Mouse (Mus musculus) megakaryocyte-erythroid progenitor cell, adult 5 weeks (primary cell): ENCODE measurements around the gene Mfn2. TPM values are rescaled to one million over a fixed set of nuclear protein-coding genes. Genes with fewer than 3 reads are reported as not detected.

Experiments used
- polyA plus RNA-seq: library from polyadenylated mRNA; stranded (reverse); fragments of >175 nt; gene quantifications from 2 replicates; pipeline ENCODE4 v1.2.3, GENCODE M21; 2012

Gene Mfn2
- polyA plus RNA-seq: 23.8 and 25.0 TPM in 2 replicates

GRCm38 (mm10) chr4:147904313-147905089 is at the start of gene Mfn2:
Mfn2 (minus strand) TSS chr4:147904704.

GRCm38 (mm10) chr4:147940576-147941044 is 36.1 kb upstream of the Mfn2 start, which contains the start of gene 2510039O18Rik:
2510039O18Rik (plus strand) TSS chr4:147940895.

GRCm38 (mm10) chr4:147936331-147936954 is 31.9 kb upstream of the Mfn2 start, which contains the start of gene Plod1:
Plod1 (minus strand) TSS chr4:147936767.

GRCm38 (mm10) chr4:147868450-147869031 is 36.0 kb downstream of the Mfn2 start, which contains the start of the genes Miip and Fv1:
Miip (minus strand) TSS chr4:147868816.
Fv1 (plus strand) TSS chr4:147868979.

GRCm38 (mm10) chr4:147847614-147848583 is 56.6 kb downstream of the Mfn2 start, which contains the start of gene Zfp933:
Zfp933 (minus strand) TSS chr4:147848366.

Other genes starting within 250 kb of the Mfn2 start
- not detected in 2 replicates for gene Zfp534, start 202.2 kb downstream of the Mfn2 start, polyA plus RNA-seq
- gene Zfp984, start 94.9 kb downstream of the Mfn2 start, polyA plus RNA-seq: 0.87 and 1.5 TPM in 2 replicates
- gene Zfp933, start 56.3 kb downstream of the Mfn2 start, polyA plus RNA-seq: 0.10 and 0.19 TPM in 2 replicates
- gene Miip, start 35.9 kb downstream of the Mfn2 start, polyA plus RNA-seq: 74.9 and 75.5 TPM in 2 replicates
- 0.31 and 0.38 TPM in 2 replicates for gene Fv1, start 35.7 kb downstream of the Mfn2 start, polyA plus RNA-seq
- 7.7 and 10.8 TPM in 2 replicates for gene Plod1, start 32.1 kb upstream of the Mfn2 start, polyA plus RNA-seq
- 106 and 121 TPM in 2 replicates for gene 2510039O18Rik, start 36.2 kb upstream of the Mfn2 start, polyA plus RNA-seq
- gene Nppb, start 81.1 kb upstream of the Mfn2 start, polyA plus RNA-seq: not detected in 2 replicates
- not detected in 2 replicates for gene Nppa, start 96.0 kb upstream of the Mfn2 start, polyA plus RNA-seq
- gene Clcn6, start 134.1 kb upstream of the Mfn2 start, polyA plus RNA-seq: 2.4 and 3.4 TPM in 2 replicates
- gene Mthfr, start 134.4 kb upstream of the Mfn2 start, polyA plus RNA-seq: 6.8 and 8.6 TPM in 2 replicates
- gene Agtrap, start 183.3 kb upstream of the Mfn2 start, polyA plus RNA-seq: 14.0 and 17.8 TPM in 2 replicates
- gene Mad2l2, start 225.7 kb upstream of the Mfn2 start, polyA plus RNA-seq: 22.5 and 23.9 TPM in 2 replicates
- gene Draxin, start 226.0 kb upstream of the Mfn2 start, polyA plus RNA-seq: 0.04 and 0.10 TPM in 2 replicates
- 18.9 and 19.8 TPM in 2 replicates for gene Fbxo6, start 247.4 kb upstream of the Mfn2 start, polyA plus RNA-seq